Mouse (Mus musculus): ENCODE results near the gene C9orf72. TPM values are rescaled to one million over a fixed set of nuclear protein-coding genes. Genes with fewer than 3 reads are reported as not detected.

The C9orf72 gene
- polyA plus RNA-seq, 1 experiment = not detected

GRCm38 (mm10) chr4:35192725-35193124 lies 33.2 kb downstream of the C9orf72 start:
- H3K4me1 ChIP-seq (ENCODE audit: control insufficient read depth) = peaks cover 8% of the 10 kb centered on the region
- no peaks in the 10 kb centered on the region for H3K27me3 ChIP-seq (ENCODE audit: control insufficient read depth)
- no peak overlapping the region for H3K4me3 ChIP-seq (replicated peaks)
- H3K36me3 ChIP-seq (ENCODE audit: control insufficient read depth) = peaks cover 6% of the 10 kb centered on the region
- TF ChIP-seq TAL1 (IDR thresholded peaks at IDR 0.05; ENCODE audit: low read length) (no peak), GATA1 (IDR thresholded peaks at IDR 0.05; ENCODE audit: low read length) (no peak)
- no peaks in the 10 kb centered on the region for H3K9me3 ChIP-seq (ENCODE audit: control insufficient read depth, low read length)

GRCm38 (mm10) chr4:35189794-35190193 lies 36.2 kb downstream of the C9orf72 start:
- peaks cover 10% of the 10 kb centered on the region for H3K4me1 ChIP-seq (ENCODE audit: control insufficient read depth)
- no peaks in the 10 kb centered on the region for H3K9me3 ChIP-seq (ENCODE audit: control insufficient read depth, low read length)
- H3K36me3 ChIP-seq (ENCODE audit: control insufficient read depth) = peaks cover 2% of the 10 kb centered on the region; the same call in 1 of the 2 replicates
- no peaks in the 10 kb centered on the region for H3K27me3 ChIP-seq (ENCODE audit: control insufficient read depth)
- no peak overlapping the region for H3K4me3 ChIP-seq (replicated peaks)
- TF ChIP-seq GATA1 (IDR thresholded peaks at IDR 0.05; ENCODE audit: low read length) (no peak), TAL1 (IDR thresholded peaks at IDR 0.05; ENCODE audit: low read length) (no peak)

- Histone ChIP-seq H3K4me3 (replicated peaks) (no peak overlapping the region), H3K9me3 (ENCODE audit: control insufficient read depth, low read length) (no peaks in the 10 kb centered on the region), H3K27me3 (ENCODE audit: control insufficient read depth) (no peaks in the 10 kb centered on the region), H3K36me3 (ENCODE audit: control insufficient read depth) (no peaks in the 10 kb centered on the region), H3K4me1 (ENCODE audit: control insufficient read depth) (peaks cover 10% of the 10 kb centered on the region)
- no peak for TF ChIP-seq GATA1 (IDR thresholded peaks at IDR 0.05; ENCODE audit: low read length)
- no peak for TF ChIP-seq TAL1 (IDR thresholded peaks at IDR 0.05; ENCODE audit: low read length)
Observed at GRCm38 (mm10) chr4:35187617-35188326, 38.2 kb downstream of the C9orf72 start.

- H3K4me1 ChIP-seq (ENCODE audit: control insufficient read depth) = no peaks in the 10 kb centered on the region; the same call in 1 of the 2 replicates
- no peaks in the 10 kb centered on the region for H3K9me3 ChIP-seq (ENCODE audit: control insufficient read depth, low read length)
- H3K4me3 ChIP-seq (replicated peaks) = no peak overlapping the region
- TF ChIP-seq GATA1 (IDR thresholded peaks at IDR 0.05; ENCODE audit: low read length) = no peak
- TF ChIP-seq TAL1 (IDR thresholded peaks at IDR 0.05; ENCODE audit: low read length) = no peak
- H3K36me3 ChIP-seq (ENCODE audit: control insufficient read depth) = no peaks in the 10 kb centered on the region
- H3K27me3 ChIP-seq (ENCODE audit: control insufficient read depth) = no peaks in the 10 kb centered on the region
Observed at GRCm38 (mm10) chr4:35177926-35178645, 47.9 kb downstream of the C9orf72 start.

GRCm38 (mm10) chr4:35175566-35175965 lies 50.4 kb downstream of the C9orf72 start:
- no peaks in the 10 kb centered on the region for H3K27me3 ChIP-seq (ENCODE audit: control insufficient read depth)
- no peaks in the 10 kb centered on the region; the same call in 1 of the 2 replicates for H3K4me1 ChIP-seq (ENCODE audit: control insufficient read depth)
- H3K9me3 ChIP-seq (ENCODE audit: control insufficient read depth, low read length) = no peaks in the 10 kb centered on the region
- TF ChIP-seq GATA1 (IDR thresholded peaks at IDR 0.05; ENCODE audit: low read length) (no peak), TAL1 (IDR thresholded peaks at IDR 0.05; ENCODE audit: low read length) (no peak)
- no peaks in the 10 kb centered on the region for H3K36me3 ChIP-seq (ENCODE audit: control insufficient read depth)
- no peak overlapping the region for H3K4me3 ChIP-seq (replicated peaks)

GRCm38 (mm10) chr4:35173551-35173950 lies 52.4 kb downstream of the C9orf72 start:
- H3K9me3 ChIP-seq (ENCODE audit: control insufficient read depth, low read length) = no peaks in the 10 kb centered on the region
- no peak for TF ChIP-seq GATA1 (IDR thresholded peaks at IDR 0.05; ENCODE audit: low read length)
- TF ChIP-seq TAL1 (IDR thresholded peaks at IDR 0.05; ENCODE audit: low read length) = no peak
- no peaks in the 10 kb centered on the region for H3K27me3 ChIP-seq (ENCODE audit: control insufficient read depth)
- H3K4me1 ChIP-seq (ENCODE audit: control insufficient read depth) = no peaks in the 10 kb centered on the region; the same call in 1 of the 2 replicates
- no peak overlapping the region for H3K4me3 ChIP-seq (replicated peaks)
- no peaks in the 10 kb centered on the region for H3K36me3 ChIP-seq (ENCODE audit: control insufficient read depth)

- Histone ChIP-seq H3K4me3 (replicated peaks) (no peak overlapping the region), H3K4me1 (ENCODE audit: control insufficient read depth) (no peaks in the 10 kb centered on the region; the same call in 1 of the 2 replicates), H3K9me3 (ENCODE audit: control insufficient read depth, low read length) (no peaks in the 10 kb centered on the region), H3K36me3 (ENCODE audit: control insufficient read depth) (no peaks in the 10 kb centered on the region), H3K27me3 (ENCODE audit: control insufficient read depth) (no peaks in the 10 kb centered on the region)
- TF ChIP-seq GATA1 (IDR thresholded peaks at IDR 0.05; ENCODE audit: low read length) (no peak), TAL1 (IDR thresholded peaks at IDR 0.05; ENCODE audit: low read length) (no peak)
Observed at GRCm38 (mm10) chr4:35172471-35172870, 53.5 kb downstream of the C9orf72 start.

GRCm38 (mm10) chr4:35169571-35170125 lies 56.3 kb downstream of the C9orf72 start:
- Histone ChIP-seq H3K4me3 (replicated peaks) (no peak overlapping the region), H3K4me1 (ENCODE audit: control insufficient read depth) (no peaks in the 10 kb centered on the region), H3K36me3 (ENCODE audit: control insufficient read depth) (no peaks in the 10 kb centered on the region), H3K27me3 (ENCODE audit: control insufficient read depth) (no peaks in the 10 kb centered on the region), H3K9me3 (ENCODE audit: control insufficient read depth, low read length) (no peaks in the 10 kb centered on the region)
- TF ChIP-seq TAL1 (IDR thresholded peaks at IDR 0.05; ENCODE audit: low read length) (no peak), GATA1 (IDR thresholded peaks at IDR 0.05; ENCODE audit: low read length) (no peak)

GRCm38 (mm10) chr4:35167855-35168254 lies 58.1 kb downstream of the C9orf72 start:
- Histone ChIP-seq H3K27me3 (ENCODE audit: control insufficient read depth) (no peaks in the 10 kb centered on the region), H3K4me3 (replicated peaks) (no peak overlapping the region), H3K9me3 (ENCODE audit: control insufficient read depth, low read length) (no peaks in the 10 kb centered on the region), H3K36me3 (ENCODE audit: control insufficient read depth) (no peaks in the 10 kb centered on the region), H3K4me1 (ENCODE audit: control insufficient read depth) (no peaks in the 10 kb centered on the region)
- TF ChIP-seq TAL1 (IDR thresholded peaks at IDR 0.05; ENCODE audit: low read length) (no peak), GATA1 (IDR thresholded peaks at IDR 0.05; ENCODE audit: low read length) (no peak)

Measured in erythroblast, embryonic 14.5 days (primary cell).